Mouse (Mus musculus) kidney, postnatal 4 days (tissue): ENCODE measurements at regions not wholly inside any gene's neighbourhood (a gene's known extent, or its start where the extent isn't known, plus 50 kb on each side); places are given as distances from the start of the nearest gene placed in this dataset.

Source experiments
- DNase-seq, 2 experiments: peaks; one replicate each; pipeline ENCODE4 v3.0.0; 2021; ENCODE audit warnings: mixed read lengths in 2 of 2

- no peak for DNase-seq
These were observed 55.5 kb upstream of the Trio start for GRCm38 (mm10) chr15:28081147-28081546.

DNA sequence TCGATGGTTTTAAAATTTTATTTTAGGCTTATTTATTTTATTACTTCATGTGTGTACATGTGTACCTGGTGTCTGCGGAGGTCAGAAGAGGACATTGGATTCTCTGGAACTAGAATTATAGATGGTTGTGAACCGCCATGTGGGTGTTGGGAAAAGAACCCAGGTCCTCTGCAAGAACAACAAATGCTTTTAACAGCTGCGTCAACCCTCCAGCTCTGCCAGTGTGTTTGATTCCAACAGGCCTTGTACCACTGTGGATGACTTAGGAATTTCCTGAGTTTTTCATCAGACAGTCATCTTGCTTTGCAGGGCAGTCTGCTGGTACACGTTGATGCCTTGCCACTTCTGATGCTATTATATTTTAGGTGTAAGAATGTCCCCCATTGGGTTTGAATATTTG, 56.8 kb upstream of the Trio start:
- DNase-seq: no peak

- peak; percentile 6 to 11 for DNase-seq
These were observed 80.3 kb upstream of the Trio start for GRCm38 (mm10) chr15:28105956-28106355.

- no peak for DNase-seq
These were observed 84.3 kb upstream of the Trio start for GRCm38 (mm10) chr15:28109916-28110315.

- DNase-seq: no peak
These were observed 87.8 kb upstream of the Trio start for GRCm38 (mm10) chr15:28113491-28113890.

- DNase-seq: peak; percentile 10 to 23
These were observed 88.6 kb upstream of the Trio start for GRCm38 (mm10) chr15:28114180-28114747.

GRCm38 (mm10) chr15:28126846-28127245, 76.7 kb upstream of the Dnah5 start:
- DNase-seq: no peak

GRCm38 (mm10) chr15:28129536-28129935, 74.0 kb upstream of the Dnah5 start:
- no peak for DNase-seq

DNA sequence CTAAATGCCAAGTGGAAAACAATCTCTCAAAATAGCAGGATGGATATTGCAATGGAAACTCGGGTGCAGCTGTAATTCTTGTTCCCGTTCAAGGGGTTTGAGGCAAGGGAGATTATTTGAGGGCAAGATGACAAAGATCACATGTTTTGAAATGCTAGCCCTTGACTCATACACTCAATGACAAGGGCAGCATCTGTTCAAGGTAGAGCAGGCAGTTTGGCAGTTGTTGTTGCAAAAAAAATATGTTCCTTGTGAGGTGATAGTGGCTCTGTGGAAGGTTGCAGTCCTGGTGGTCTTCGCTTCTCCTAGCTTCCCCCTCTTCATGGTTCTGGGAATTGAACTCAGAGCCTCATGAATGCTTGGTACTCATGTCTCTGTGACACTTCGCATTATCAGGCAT, 72.0 kb upstream of the Dnah5 start:
- DNase-seq: no peak

DNA sequence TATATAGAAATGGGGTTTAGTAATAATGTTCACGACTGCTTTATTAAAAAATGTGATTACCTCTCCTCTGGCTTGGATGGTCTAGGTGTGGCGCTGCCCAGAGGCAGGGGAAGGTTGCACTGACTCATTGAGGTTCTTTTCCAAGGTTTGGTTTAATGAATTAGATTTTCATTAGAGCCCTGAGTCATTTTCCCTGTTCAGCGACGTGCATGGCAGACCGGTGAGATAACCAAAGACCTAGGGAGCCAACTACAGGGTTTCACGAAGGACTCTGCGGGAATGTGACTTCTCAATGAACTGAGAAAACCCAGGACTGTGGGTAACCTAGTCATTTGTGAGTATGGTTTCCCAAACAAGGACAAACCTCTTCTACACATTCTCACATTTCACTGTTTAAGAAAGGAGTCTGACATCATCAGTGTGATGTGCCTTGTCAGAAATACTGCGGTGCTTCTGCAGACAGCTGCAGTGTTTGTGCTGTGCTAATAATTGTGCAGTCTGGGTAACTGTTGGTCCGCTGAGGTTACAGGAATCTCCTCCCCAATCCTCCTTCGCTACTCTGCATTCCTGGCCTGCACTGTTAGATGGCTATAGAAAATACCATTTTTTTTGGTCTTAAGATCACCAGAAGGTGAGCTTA, 70.3 kb upstream of the Dnah5 start:
- peak in 1 of 2 experiments; percentile 9 for DNase-seq

GRCm38 (mm10) chr15:28134206-28134605, 69.3 kb upstream of the Dnah5 start:
- no peak for DNase-seq

GRCm38 (mm10) chr15:28138806-28139205, 64.7 kb upstream of the Dnah5 start:
- no peak for DNase-seq

- no peak for DNase-seq
These were observed 63.3 kb upstream of the Dnah5 start for GRCm38 (mm10) chr15:28140301-28140700.

GRCm38 (mm10) chr15:28141345-28141744, 62.2 kb upstream of the Dnah5 start:
- no peak for DNase-seq

DNA sequence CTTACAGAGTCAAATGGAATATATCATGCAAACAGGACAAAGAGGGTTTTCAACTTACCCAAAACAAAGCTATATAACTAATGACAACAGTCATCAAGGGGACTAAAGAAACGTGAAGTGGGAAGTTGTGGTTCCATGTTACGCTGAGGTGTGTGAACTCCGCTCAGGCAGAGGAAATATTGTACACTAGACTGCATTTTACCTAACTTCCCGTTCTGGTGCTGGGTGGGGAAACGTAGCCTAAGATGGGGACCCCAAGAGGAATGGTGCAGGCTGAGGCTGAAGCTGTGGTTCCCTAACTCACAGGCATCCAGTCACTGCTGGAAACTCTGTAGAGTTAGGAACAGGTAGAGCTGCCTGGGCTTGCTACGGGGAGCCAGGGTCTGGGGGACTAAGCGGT, 59.3 kb upstream of the Dnah5 start:
- DNase-seq: no peak

DNA sequence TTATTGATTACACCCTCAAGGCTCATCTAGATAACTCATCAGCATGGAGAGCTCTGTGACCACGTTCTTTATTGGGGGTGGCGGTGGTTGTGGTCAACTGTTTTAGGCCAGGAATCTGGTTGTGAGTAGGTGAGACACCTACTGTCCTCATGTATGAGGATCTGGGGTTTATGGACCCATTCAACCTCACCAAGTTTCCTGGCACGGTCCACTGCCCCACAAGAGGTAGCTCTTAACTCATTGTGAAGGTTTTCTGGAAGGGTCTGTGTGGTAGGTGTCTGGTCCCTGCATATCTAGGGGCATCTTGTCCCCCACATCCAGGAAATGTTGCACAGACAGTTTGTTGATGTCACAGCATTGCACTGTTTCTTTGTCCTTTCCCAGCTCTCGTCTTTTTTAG, 58.7 kb upstream of the Dnah5 start:
- DNase-seq: no peak

GRCm38 (mm10) chr15:28151678-28152077, 51.9 kb upstream of the Dnah5 start:
- DNase-seq: no peak
